Mouse (Mus musculus) small intestine, adult 2 months (tissue): ENCODE results near the gene H2-T22. TPM values are rescaled to one million over a fixed set of nuclear protein-coding genes. Genes with fewer than 3 reads are reported as not detected.
"Not testable (repeated sequence)": the region's sequence is repeated elsewhere in the genome, so short reads cannot be mapped to it uniquely, and the experiment has no call there.

ENCODE experiments used
- H3K27ac ChIP-seq: fragments of 200-500 bp; 2 replicates; pipeline ENCODE4 v1.5.1; 2012; ENCODE audit warnings: low read depth, low read length, control low read depth, inconsistent platforms; ENCODE audit not compliant: insufficient read depth
- H3K27me3 ChIP-seq: fragments of 200-500 bp; 2 replicates; pipeline ENCODE4 v1.6.1; 2012; ENCODE audit warnings: mild to moderate bottlenecking, moderate library complexity, low read length, inconsistent platforms; ENCODE audit not compliant: control insufficient read depth, insufficient read depth
- H3K36me3 ChIP-seq: fragments of 200-500 bp; 2 replicates; pipeline ENCODE4 v1.6.1; 2012; ENCODE audit warnings: mild to moderate bottlenecking, low read length, control low read depth, inconsistent platforms; ENCODE audit not compliant: control insufficient read depth, insufficient read depth
- H3K4me1 ChIP-seq: fragments of 200-500 bp; 2 replicates; pipeline ENCODE4 v1.6.1; 2012; ENCODE audit warnings: low read length, inconsistent platforms, mixed read lengths; ENCODE audit not compliant: control insufficient read depth, insufficient read depth, insufficient read length
- H3K4me3 ChIP-seq: fragments of 200-500 bp; 2 replicates; pipeline ENCODE4 v1.5.1; 2012; ENCODE audit warnings: low read depth, mild to moderate bottlenecking, control low read depth, inconsistent platforms, low read length, moderate library complexity
- CTCF ChIP-seq: fragments of 200-500 bp; IDR thresholded peaks from 2 replicates; pipeline ENCODE4 v1.5.1; 2012; ENCODE audit warnings: low read depth, mild to moderate bottlenecking, control low read depth, inconsistent platforms, low read length, moderate library complexity, mixed read lengths; ENCODE audit not compliant: insufficient replicate concordance, insufficient read length; ENCODE audit errors: extremely low read depth
- POLR2A ChIP-seq: fragments of 200-500 bp; IDR thresholded peaks from 2 replicates; pipeline ENCODE4 v1.6.1; 2012; ENCODE audit warnings: low read depth, mild to moderate bottlenecking, control low read depth, inconsistent platforms, low read length, moderate library complexity
- WGBS: fragments of 180-500 bp; shearing (Covaris S2); methylation state at CpG from one replicate; pipeline ENCODE4 v1.1.7; 2018; 5-methylcytosine and 5-hydroxymethylcytosine counted together
- polyA plus RNA-seq: library from polyadenylated mRNA; depleted of rRNA; stranded (reverse); fragments of >200 nt; gene quantifications from 2 replicates; pipeline ENCODE4 v1.2.3, GENCODE M21; 2012

Gene H2-T22
- polyA plus RNA-seq, 1 experiment = 60.5 TPM

DNA sequence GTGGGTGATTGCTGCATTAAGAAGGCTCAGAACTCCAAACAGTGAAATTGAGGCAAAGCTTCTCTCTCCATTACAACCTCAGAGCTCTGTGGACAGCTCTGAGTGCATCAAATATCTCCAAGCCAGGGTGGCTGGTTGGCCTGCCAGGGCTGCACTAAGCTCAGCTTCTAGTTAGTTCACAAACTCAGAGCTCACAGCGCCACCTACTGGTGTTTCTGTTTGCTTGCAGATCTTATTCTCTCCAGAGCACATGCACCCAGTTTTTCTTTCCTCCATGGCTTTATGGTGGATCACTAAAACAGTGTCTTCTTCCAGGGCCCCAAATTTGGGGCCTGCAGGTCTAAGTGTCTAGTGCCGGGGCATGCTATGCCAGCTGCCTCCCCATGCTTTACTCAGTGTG is 18.3 kb upstream of the H2-T22 start:
- 0 out of 2 replicates have a peak, but pooled peaks cover 2% of the 10 kb centered on the region for H3K36me3 ChIP-seq
- no peaks in the 10 kb centered on the region for H3K27me3 ChIP-seq
- 24% methylated on average over 2 of the region's 2 CpGs for WGBS
- peaks cover 7% of the 10 kb centered on the region for H3K4me1 ChIP-seq
- no peak overlapping the region for H3K4me3 ChIP-seq
- H3K27ac ChIP-seq = no peak overlapping the region
- TF ChIP-seq CTCF (peak; percentile 72; the same call in 1 of the 2 replicates), POLR2A (no peak)

DNA sequence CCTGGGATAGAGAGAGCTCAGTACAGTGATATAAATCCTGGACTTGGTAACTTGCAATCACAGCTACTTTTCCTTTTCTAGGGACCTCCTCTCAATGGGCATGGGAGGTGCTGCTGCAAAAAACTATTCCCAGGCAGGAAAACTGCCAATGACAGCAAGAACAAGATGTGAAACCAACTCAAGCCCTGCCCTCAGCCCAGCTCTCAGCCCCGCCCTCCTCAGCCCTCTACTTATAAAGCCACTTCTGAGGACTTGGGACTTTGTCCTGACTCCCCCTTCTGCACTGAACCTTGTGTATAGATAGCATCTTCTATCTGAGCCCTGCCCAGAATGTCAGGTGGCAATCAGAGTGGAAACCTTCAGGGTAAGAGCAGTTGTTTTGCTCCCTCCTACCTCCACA is 15.8 kb upstream of the H2-T22 start, which contains the start of gene Gm11127:
TSS of gene Gm11127 (minus strand) at position 10 of the 400 bp plus-strand sequence.
- H3K4me1 ChIP-seq, H3K27me3 ChIP-seq, H3K36me3 ChIP-seq: not testable (repeated sequence)
- peak within 1 kb of the TSS; percentile 91 for H3K27ac ChIP-seq
- peak within 1 kb of the TSS; percentile 69 for H3K4me3 ChIP-seq
- 16% methylated on average over 1 of the region's 1 CpGs for WGBS

DNA sequence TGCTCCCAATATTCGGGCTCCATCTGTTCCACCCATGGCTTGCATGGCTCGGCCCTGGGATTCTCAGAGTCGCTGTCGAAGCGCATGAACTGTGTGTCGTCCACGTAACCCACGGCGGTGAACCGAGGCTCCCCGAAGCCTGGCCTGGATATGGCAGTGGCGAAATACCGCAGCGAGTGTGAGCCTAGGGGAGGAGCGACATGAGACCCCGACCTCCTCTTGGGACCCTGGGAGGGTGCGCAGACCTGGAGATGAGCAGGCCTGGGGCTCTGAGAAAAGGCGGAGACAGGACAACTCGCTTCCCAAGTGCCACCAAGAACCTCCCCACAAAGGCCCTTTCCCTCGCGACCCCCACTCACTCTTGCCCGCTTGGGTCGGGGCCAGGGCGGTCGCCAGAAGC is 15.4 kb upstream of the H2-T22 start:
- H3K4me1 ChIP-seq, H3K27me3 ChIP-seq, H3K36me3 ChIP-seq: not testable (repeated sequence)
- WGBS = 90% methylated on average over 25 of the region's 25 CpGs
- peak overlapping the region; percentile 69 for H3K4me3 ChIP-seq
- H3K27ac ChIP-seq = peak overlapping the region; percentile 91

DNA sequence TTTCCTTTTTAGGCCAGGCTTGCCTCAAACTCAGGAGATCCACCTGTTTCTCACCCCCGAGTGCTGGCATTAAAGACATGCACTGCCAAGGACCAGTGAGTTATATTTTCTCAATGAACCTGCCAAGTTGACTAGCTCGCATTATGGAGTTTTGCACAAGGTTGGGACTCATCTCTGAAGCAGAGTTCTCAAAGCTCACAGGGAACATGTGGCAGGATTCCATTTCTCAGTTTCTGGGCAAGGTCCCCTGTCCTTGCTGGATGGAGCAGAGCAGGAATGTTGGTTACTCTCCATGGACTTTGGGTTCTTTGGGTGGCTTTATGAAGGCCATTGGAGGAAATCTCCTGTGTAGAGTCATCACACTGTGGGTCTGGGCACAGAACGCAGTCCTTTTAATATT is 739 bp upstream of the H2-T22 start:
- Histone ChIP-seq H3K4me1 (peaks cover 2% of the 10 kb centered on the region; the same call in 1 of the 2 replicates), H3K27me3 (no peaks in the 10 kb centered on the region), H3K27ac (peak overlapping the region; percentile 78), H3K4me3 (peak overlapping the region; percentile 61), H3K36me3 (no peaks in the 10 kb centered on the region; the same call in 1 of the 2 replicates)
- TF ChIP-seq POLR2A = no peak
- TF ChIP-seq CTCF = no peak
- WGBS = 48% methylated on average over 3 of the region's 3 CpGs

DNA sequence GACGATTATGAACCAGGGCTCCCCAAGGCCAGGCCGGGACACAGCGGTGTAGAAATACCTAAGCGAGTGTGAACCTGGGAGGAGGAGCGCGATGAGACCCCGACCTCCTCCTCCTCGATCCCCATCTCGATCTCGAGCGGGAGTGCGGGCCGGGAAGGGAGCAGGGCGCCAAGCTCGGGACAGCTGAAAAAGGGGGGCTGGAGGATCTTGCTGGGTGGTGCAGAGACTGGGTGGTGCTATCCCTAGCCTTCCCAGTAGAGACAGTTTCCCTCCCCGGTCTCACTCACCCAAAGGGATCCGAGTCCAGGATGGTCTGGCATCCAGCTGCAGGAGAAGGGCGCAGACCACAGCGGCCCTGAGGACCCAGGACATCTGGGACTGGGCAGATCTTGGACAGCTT is 492 bp downstream of the H2-T22 start:
- Histone ChIP-seq H3K27ac (peak overlapping the region; percentile 40), H3K4me3 (peak overlapping the region; percentile 68)
- 2% methylated on average over 19 of the region's 19 CpGs for WGBS
- H3K36me3 ChIP-seq, H3K4me1 ChIP-seq, H3K27me3 ChIP-seq: not testable (repeated sequence)

DNA sequence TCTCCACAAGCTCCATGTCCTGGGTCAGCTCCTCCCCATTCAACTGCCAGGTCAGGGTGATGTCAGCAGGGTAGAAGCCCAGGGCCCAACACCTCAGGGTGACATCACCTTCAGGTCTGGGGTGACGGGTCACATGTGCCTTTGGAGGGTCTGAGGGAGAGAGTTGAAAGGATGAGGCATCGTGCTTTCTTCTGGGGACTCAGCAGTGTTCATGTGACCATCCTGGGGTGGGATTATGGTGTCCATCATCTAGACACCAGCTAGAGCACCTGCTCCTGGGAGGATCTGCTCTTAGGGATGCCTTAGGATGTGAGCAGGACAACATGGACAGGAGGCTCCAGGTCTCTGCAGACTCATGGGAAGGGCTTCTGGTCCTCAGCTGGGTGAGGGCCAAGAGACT is 1.9 kb downstream of the H2-T22 start:
- WGBS = 90% methylated on average over 2 of the region's 2 CpGs
- not testable (repeated sequence) for H3K4me3 ChIP-seq, H3K27me3 ChIP-seq, H3K36me3 ChIP-seq, H3K27ac ChIP-seq, H3K4me1 ChIP-seq

DNA sequence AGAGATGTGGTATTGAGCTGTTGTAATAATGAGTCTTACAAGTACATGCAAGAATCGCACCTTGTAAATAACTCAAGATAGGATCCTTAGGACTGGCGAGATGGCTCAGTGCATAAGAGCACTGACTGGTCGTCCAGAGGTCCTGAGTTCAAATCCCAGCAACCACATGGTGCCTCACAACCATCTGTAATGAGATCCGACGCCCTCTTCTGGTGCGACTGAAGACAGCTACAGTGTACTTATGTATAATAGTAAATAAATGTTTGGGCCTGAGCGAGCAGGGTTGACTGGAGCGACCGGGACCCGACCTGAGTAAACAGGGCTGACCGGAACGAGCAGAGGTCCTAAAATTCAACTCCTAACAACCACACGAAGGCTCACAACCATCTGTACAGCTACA is 6.4 kb downstream of the H2-T22 start:
- WGBS = 87% methylated on average over 13 of the region's 13 CpGs
- H3K4me3 ChIP-seq, H3K4me1 ChIP-seq, H3K27me3 ChIP-seq, H3K27ac ChIP-seq: not testable (repeated sequence)
- peaks cover 11% of the 10 kb centered on the region for H3K36me3 ChIP-seq

DNA sequence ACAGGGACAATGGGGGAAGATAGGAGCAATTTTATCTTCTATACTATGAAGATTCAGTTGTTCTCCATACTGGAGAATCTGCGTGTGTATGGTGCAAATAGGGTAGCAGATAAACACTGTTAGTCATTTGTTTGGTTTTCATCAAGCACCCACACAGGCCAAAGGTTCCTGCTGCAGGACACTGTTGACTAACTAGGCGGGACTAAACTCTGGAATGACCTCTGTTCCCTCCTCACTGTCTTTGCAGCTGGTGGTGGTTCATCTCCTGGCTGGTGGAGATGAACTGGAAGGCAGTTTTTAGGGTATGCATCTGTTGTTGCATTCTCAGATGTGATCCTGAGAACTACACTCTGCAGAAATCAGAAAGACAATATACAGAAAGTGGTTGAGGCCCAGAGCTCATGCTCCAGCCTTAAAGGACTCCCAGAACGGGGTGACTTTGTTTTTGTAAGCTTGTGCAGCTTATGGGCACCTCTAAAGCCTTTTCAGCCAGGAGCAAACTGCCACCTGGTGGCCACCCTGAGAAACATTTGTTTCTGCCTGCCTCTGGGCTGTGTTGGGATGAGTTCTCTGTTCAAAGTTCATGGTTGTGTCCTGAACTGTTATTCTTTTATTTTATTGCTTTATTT is 7.4 kb downstream of the H2-T22 start:
- H3K27ac ChIP-seq = peak overlapping the region; percentile 50
- 12% methylated on average over 3 of the region's 3 CpGs for WGBS

DNA sequence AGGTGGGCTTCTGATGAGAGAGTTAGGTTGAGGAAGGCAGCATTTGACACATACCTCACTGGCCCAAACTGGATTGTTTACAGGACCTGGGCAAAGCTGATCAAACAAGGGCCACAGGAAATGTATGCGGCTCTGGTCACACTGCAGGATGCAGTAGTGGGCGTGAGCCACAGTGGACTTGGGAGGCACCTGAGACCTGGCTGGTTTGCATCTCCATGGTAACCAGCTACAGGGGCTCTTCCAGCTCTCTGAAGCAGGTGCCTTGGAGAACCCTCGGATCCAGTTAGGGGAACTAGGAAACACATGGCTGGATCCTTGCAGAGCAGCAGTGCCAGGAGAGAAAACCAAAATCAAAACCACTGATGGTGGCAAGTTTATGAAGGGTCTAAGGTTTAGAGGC is 8.0 kb downstream of the H2-T22 start:
- WGBS = 48% methylated on average over 3 of the region's 3 CpGs
- H3K4me1 ChIP-seq, H3K4me3 ChIP-seq, H3K27me3 ChIP-seq: not testable (repeated sequence)
- Histone ChIP-seq H3K27ac (peak overlapping the region; percentile 50), H3K36me3 (peaks cover 16% of the 10 kb centered on the region)

More for the DNA sequence above, 7.4 kb downstream of the H2-T22 start:
- H3K4me3 ChIP-seq, H3K27me3 ChIP-seq, H3K4me1 ChIP-seq: not testable (repeated sequence)
- peak; percentile 50; the same call in 1 of the 2 replicates for TF ChIP-seq CTCF
- H3K36me3 ChIP-seq = peaks cover 14% of the 10 kb centered on the region
